Mouse (Mus musculus): ENCODE measurements around the gene Sdr9c7. TPM values are rescaled to one million over a fixed set of nuclear protein-coding genes. Genes with fewer than 3 reads are reported as not detected.

Sdr9c7 gene
- polyA plus RNA-seq, 1 experiment from 2014 or later = 24.6 TPM

DNA sequence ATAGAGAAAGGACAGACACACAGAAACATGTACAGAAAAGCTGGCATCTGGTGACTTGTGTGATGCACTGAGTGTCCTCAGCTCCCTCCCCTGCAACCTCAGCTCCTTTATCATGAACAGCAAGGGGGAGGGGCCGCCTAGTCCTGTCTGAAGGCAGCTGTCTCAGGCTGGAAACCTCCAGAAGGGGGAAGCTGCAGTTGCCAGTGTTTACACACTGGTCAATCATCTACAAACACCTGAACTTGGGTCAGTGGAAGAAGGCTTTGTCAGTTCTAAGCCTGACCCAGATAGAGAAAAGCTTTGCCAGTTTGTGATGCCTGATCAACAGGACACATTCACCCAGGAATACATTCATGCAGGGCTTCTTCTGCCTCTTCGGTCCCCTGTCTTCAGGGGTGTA lies 20.6 kb upstream of the Sdr9c7 start:
- ATAC-seq (ENCODE audit: low FRiP score, low TSS enrichment) = peak; percentile 88
- Histone ChIP-seq H3K27me3 (ENCODE audit: control insufficient read depth, insufficient read depth, low read length) (no peaks in the 10 kb centered on the region), H3K4me2 (replicated peaks; ENCODE audit: low read depth) (no peak overlapping the region), H3K9ac (ENCODE audit: low read length) (no peak overlapping the region), H3K4me3 (ENCODE audit: low read depth, low read length) (no peak overlapping the region), H3K36me3 (ENCODE audit: control insufficient read depth, insufficient read depth, low read length) (no peaks in the 10 kb centered on the region), H3K27ac (replicated peaks) (peak overlapping the region; percentile 19), H3K9me3 (ENCODE audit: control insufficient read depth, low read length) (no peaks in the 10 kb centered on the region), H3K4me1 (replicated peaks; ENCODE audit: control insufficient read depth, insufficient read depth) (0 out of 2 replicates have a peak, but pooled peaks cover 2% of the 10 kb centered on the region)
- 11% methylated on average over 2 of the region's 2 CpGs for WGBS
- DNase-seq (ENCODE audit: low spot score) = peak; percentile 71
- TF ChIP-seq CTCF (IDR thresholded peaks at IDR 0.05; ENCODE audit: low read depth) = no peak
- no peak for TF ChIP-seq EP300 (optimal IDR thresholded peaks at IDR 0.05)

DNA sequence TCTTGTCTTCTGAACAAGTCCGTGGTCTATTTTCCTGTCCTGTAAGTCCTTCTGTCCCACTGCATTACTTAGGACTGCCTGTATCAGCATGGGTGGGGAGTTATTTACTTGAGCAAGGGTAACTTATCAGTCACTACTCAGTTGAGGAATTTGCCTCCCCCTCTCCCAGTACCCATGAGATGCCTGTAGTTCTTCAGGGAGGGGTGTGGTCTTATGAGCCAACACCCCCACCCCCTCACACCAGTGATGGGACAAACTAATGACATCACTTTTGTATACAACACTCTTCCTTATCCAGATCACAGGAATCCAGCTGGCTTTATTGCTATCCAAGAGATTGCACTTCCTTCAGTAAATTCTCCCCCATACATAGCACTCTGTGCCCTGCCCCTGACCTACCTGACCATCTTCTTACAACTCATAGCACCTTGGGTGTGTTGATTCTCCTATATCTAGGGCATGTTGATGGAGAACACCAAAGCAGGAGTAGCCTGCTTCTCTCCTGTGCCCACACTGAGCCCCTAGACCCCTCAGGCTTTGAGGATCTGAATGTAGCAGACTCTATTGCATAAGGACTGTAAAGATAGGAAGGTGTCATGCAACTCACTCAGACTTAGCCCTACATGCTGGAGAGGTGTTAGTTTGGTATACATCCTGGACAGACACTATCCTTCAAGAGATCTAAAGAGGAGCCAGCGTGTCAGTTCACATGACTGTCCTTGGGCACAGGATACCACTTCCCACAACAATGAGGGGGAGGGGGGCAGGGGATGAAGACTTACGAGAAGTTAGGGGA lies 19.9 kb upstream of the Sdr9c7 start:
- Histone ChIP-seq H3K4me2 (replicated peaks; ENCODE audit: low read depth) (no peak overlapping the region), H3K27ac (replicated peaks) (peak overlapping the region; percentile 35), H3K4me3 (ENCODE audit: low read depth, low read length) (no peak overlapping the region), H3K36me3 (ENCODE audit: control insufficient read depth, insufficient read depth, low read length) (no peaks in the 10 kb centered on the region), H3K27me3 (ENCODE audit: control insufficient read depth, insufficient read depth, low read length) (no peaks in the 10 kb centered on the region), H3K4me1 (replicated peaks; ENCODE audit: control insufficient read depth, insufficient read depth) (0 out of 2 replicates have a peak, but pooled peaks cover 2% of the 10 kb centered on the region), H3K9ac (ENCODE audit: low read length) (no peak overlapping the region), H3K9me3 (ENCODE audit: control insufficient read depth, low read length) (no peaks in the 10 kb centered on the region)
- TF ChIP-seq EP300 (optimal IDR thresholded peaks at IDR 0.05) (no peak), CTCF (IDR thresholded peaks at IDR 0.05; ENCODE audit: low read depth) (no peak)
- 65% methylated on average over 3 of the region's 3 CpGs for WGBS
- DNase-seq (ENCODE audit: low spot score) (peak; percentile 35), ATAC-seq (ENCODE audit: low FRiP score, low TSS enrichment) (peak; percentile 70)

DNA sequence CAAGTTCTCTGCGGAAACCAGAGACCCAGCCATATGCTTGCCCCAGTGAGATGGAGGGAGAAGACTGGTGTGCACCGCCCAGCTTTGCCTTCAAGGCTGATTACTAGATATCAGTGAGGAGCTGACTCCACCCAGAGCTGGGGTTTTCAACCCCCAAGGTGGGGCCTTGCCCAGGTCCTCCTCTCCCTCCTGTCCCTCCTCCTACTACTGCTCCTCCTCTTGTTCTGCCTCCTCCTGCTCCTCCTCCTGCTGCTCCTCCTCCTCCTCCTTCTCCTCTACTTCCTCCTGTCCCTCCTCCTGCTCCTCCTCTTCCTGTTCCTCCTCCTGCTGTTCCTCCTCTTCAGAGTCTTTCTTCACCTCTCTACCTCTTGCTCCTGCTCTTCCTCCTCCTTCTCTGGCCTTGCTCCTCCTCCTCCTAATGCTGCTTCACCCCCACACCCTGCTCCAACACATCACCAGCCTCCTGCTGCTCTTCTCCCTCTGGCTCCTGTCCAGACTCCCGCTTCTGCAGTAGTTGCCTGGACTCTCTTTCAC lies 19.1 kb upstream of the Sdr9c7 start:
- Histone ChIP-seq H3K27me3 (ENCODE audit: control insufficient read depth, insufficient read depth, low read length) (no peaks in the 10 kb centered on the region), H3K4me2 (replicated peaks; ENCODE audit: low read depth) (no peak overlapping the region), H3K9me3 (ENCODE audit: control insufficient read depth, low read length) (no peaks in the 10 kb centered on the region), H3K4me1 (replicated peaks; ENCODE audit: control insufficient read depth, insufficient read depth) (0 out of 2 replicates have a peak, but pooled peaks cover 2% of the 10 kb centered on the region), H3K36me3 (ENCODE audit: control insufficient read depth, insufficient read depth, low read length) (no peaks in the 10 kb centered on the region), H3K4me3 (ENCODE audit: low read depth, low read length) (no peak overlapping the region), H3K9ac (ENCODE audit: low read length) (no peak overlapping the region), H3K27ac (replicated peaks) (no peak overlapping the region; the same call in 1 of the 2 replicates)
- ATAC-seq (ENCODE audit: low FRiP score, low TSS enrichment) (peak; percentile 67), DNase-seq (ENCODE audit: low spot score) (peak; percentile 59)
- TF ChIP-seq EP300 (optimal IDR thresholded peaks at IDR 0.05) (no peak), CTCF (IDR thresholded peaks at IDR 0.05; ENCODE audit: low read depth) (no peak)
- WGBS = 59% methylated on average over 3 of the region's 3 CpGs

DNA sequence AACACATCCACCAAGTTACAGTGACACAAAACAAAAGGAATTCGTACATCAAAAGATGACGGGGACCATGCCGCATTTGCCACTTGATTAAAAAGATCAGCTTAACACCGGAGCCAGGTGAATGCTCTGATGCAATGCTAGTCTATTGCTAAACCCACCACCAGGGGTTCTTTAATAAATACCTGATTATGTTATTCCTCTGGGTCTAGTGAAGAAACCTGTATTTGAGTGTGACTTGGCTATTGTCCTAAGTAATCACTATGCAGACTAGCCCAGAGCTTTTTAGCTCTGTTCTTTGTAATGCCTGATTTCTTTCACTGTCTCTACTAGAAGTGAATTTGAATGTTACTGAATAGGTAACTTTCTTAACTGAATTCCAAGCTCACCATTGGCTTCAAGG lies 17.3 kb upstream of the Sdr9c7 start:
- WGBS = 79% methylated on average over 4 of the region's 4 CpGs
- no peaks in the 10 kb centered on the region for H3K9me3 ChIP-seq (ENCODE audit: control insufficient read depth, low read length)
- ATAC-seq (ENCODE audit: low FRiP score, low TSS enrichment) (no peak), DNase-seq (ENCODE audit: low spot score) (no peak)
- H3K4me2 ChIP-seq (replicated peaks; ENCODE audit: low read depth) = no peak overlapping the region
- no peaks in the 10 kb centered on the region for H3K36me3 ChIP-seq (ENCODE audit: control insufficient read depth, insufficient read depth, low read length)
- no peak overlapping the region for H3K27ac ChIP-seq (replicated peaks)
- TF ChIP-seq CTCF (IDR thresholded peaks at IDR 0.05; ENCODE audit: low read depth) (0 out of 2 replicates have a peak, but pooled peaks have one; percentile 5), EP300 (optimal IDR thresholded peaks at IDR 0.05) (no peak)
- no peak overlapping the region for H3K9ac ChIP-seq (ENCODE audit: low read length)
- H3K4me3 ChIP-seq (ENCODE audit: low read depth, low read length) = no peak overlapping the region
- no peaks in the 10 kb centered on the region for H3K27me3 ChIP-seq (ENCODE audit: control insufficient read depth, insufficient read depth, low read length)
- H3K4me1 ChIP-seq (replicated peaks; ENCODE audit: control insufficient read depth, insufficient read depth) = 0 out of 2 replicates have a peak, but pooled peaks cover 2% of the 10 kb centered on the region

DNA sequence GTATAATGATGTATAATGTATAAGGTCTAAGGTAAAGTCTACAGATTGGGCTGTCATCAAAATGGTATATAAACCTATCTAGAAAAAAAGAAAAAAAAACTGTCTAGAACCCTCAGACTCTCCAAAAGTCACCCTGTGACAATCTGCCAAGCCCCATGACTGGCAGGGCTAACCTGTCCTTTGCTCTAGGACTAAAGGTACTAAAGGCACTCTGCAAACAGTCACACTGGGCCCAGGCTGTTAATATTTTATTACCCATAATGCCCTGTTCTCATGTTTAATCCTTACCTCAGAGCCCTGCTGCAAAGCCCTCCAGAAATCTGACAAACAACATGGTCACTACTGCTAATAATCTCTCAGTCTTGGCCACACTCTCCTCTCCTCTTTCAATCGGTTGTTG lies 11.8 kb upstream of the Sdr9c7 start:
- Histone ChIP-seq H3K36me3 (ENCODE audit: control insufficient read depth, insufficient read depth, low read length) (no peaks in the 10 kb centered on the region), H3K4me3 (ENCODE audit: low read depth, low read length) (no peak overlapping the region), H3K27ac (replicated peaks) (no peak overlapping the region), H3K4me1 (replicated peaks; ENCODE audit: control insufficient read depth, insufficient read depth) (no peaks in the 10 kb centered on the region), H3K9me3 (ENCODE audit: control insufficient read depth, low read length) (no peaks in the 10 kb centered on the region), H3K27me3 (ENCODE audit: control insufficient read depth, insufficient read depth, low read length) (no peaks in the 10 kb centered on the region), H3K9ac (ENCODE audit: low read length) (no peak overlapping the region), H3K4me2 (replicated peaks; ENCODE audit: low read depth) (no peak overlapping the region)
- no peak for ATAC-seq (ENCODE audit: low FRiP score, low TSS enrichment)
- TF ChIP-seq CTCF (IDR thresholded peaks at IDR 0.05; ENCODE audit: low read depth) (no peak), EP300 (optimal IDR thresholded peaks at IDR 0.05) (no peak)
- no peak for DNase-seq (ENCODE audit: low spot score)
- WGBS = 67% methylated on average over 1 of the region's 1 CpGs

DNA sequence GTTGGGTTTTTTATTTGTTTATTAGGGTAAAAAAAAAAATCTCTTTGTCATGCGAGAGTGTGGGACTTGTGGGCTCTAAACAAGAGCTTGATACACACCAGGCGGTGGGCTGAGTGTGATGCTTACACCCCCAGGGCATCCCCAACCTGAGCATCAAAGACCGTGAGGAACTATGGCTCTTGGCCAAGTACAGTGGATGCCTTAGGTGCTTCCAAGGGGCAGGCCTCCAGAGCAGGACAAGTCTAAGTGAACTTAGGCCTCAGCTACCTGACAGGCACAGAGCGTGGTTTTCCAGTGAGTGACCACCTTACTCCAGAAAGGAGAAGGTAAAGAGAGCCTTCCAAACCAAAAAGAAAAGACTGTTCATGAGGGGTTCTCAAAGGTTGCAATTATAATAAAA lies 11.3 kb upstream of the Sdr9c7 start:
- Histone ChIP-seq H3K4me1 (replicated peaks; ENCODE audit: control insufficient read depth, insufficient read depth) (no peaks in the 10 kb centered on the region), H3K27me3 (ENCODE audit: control insufficient read depth, insufficient read depth, low read length) (no peaks in the 10 kb centered on the region), H3K9ac (ENCODE audit: low read length) (no peak overlapping the region), H3K4me2 (replicated peaks; ENCODE audit: low read depth) (no peak overlapping the region), H3K27ac (replicated peaks) (no peak overlapping the region), H3K4me3 (ENCODE audit: low read depth, low read length) (no peak overlapping the region), H3K9me3 (ENCODE audit: control insufficient read depth, low read length) (no peaks in the 10 kb centered on the region), H3K36me3 (ENCODE audit: control insufficient read depth, insufficient read depth, low read length) (no peaks in the 10 kb centered on the region)
- WGBS = 81% methylated on average over 4 of the region's 4 CpGs
- DNase-seq (ENCODE audit: low spot score) (no peak), ATAC-seq (ENCODE audit: low FRiP score, low TSS enrichment) (no peak)
- no peak for TF ChIP-seq EP300 (optimal IDR thresholded peaks at IDR 0.05)
- no peak for TF ChIP-seq CTCF (IDR thresholded peaks at IDR 0.05; ENCODE audit: low read depth)

Data from stomach, postnatal 0 days (tissue).